Mouse (Mus musculus) ovary, postnatal 14 days (tissue): ENCODE data around the gene Tmem132d.

ENCODE experiments used
- DNase-seq: peaks from one replicate; pipeline ENCODE4 v3.0.0; 2022; ENCODE audit warnings: low spot score

The Tmem132d gene

DNA sequence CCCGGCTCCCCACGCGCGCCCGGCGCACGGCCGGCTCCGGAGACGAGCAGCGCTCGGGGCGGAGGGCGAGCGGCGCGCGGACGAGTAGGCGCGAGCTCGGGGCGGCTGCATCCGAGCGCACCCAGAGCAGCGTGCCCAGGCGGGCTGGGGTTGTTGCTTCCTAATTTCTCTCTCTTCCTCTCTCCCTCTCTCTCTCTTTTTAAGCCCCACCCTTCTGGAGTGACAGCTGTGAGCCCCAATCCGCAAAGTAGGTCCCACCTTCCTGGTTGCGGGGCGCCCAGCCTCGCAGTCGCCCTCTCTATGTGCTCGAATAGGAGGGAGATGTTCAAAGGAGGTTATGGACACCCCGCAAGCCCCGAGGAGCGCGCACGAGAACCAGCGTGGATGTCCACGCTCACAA lies at the start of gene Tmem132d:
Tmem132d (minus strand) TSS at position 162 of the 400 bp plus-strand sequence.
- no peak for DNase-seq

DNA sequence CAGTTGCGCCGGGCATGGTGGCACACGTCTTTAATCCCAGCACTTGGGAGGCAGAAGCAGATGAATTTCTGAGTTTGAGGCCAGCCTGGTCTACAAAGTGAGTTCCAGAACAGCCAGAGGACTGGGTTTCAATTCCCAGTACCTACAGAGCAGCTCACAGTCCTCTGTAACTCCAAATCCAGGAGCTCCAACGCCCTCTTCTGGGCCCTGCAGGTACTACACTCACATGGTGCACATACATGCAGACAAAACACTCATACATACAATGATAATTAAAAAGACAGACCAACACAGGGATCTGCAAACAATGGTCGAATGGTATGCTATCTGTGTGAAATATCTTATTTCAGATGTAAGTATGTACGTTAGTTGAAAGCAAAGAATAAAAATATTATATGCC lies 47.9 kb upstream of the Tmem132d start:
- DNase-seq, result no peak

DNA sequence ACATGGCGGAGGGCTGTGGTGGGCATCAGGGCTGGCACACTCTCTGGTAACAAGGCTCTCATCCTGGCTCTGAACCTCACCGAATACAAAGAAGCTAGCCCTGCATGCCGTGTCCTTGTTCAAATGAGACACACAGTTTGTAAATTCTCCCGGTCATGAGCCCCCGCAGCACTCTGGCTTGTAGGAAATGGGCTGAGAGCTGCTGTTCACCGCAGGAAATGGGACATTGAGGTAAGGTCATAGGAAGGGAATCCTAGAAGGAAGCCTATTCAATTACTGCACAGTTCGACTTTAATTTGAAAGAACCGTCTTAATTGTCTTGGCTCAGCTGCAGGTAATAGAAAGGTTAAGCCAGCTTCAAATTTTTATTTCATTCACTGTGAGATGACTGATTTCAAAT lies 42.5 kb upstream of the Tmem132d start:
- DNase-seq, result no peak

DNA sequence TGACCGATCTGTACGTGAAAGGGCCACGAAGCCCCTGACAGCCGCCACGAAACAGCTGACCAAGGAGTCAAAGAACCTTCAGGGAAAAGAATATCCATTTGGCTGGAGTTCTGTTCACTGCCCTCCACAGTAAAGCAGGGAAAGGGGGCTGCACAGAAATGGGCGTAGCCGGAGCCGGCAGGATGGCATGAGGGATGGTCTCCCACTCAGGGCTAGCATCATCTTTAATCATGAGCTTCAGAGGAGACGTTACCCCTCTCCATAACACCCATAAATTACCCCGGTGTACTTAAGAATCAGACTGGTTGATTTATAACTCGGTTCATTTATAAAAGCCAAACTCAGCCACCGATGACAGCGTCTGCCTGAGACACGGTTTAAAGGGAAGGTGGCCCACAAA lies 36.9 kb upstream of the Tmem132d start:
- no peak for DNase-seq

DNA sequence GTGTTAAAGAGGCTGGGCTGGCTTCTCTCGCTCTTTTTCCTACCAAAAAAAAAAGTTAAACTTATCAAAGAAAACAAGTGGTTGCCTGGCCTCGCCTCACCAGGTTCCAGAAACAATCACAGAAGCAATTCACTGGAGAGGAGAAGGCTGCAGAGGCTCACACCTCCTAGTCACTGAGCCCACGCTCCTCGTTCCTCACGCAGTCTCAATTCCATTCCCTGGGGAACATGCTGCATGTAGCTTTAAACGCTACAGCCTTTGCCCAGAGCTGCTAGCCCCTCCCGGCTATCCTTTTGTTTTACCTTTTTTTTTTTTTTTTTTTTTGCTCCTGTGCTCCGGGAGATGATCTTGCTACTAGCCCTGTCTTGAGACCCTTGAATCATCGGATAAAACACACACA lies 31.6 kb upstream of the Tmem132d start:
- no peak for DNase-seq

DNA sequence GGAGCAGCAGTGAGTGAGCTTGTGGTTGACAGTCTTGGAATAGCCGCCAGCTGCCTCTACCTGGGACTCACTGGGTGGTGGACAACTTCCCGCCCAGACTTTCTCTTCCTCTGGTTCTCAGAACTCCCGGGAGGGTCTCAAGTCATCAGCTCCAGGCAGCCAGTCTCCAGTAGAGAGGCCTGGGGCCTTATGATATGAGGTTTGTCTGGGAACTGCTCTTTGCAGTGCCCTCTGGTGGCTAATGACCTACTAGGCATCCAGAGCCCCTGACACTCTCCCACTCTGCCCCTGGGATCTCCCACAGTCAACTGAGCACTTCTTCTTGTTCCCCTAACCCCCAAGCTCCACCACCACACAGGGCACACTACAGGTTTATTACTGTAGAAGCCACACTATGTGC lies 27.7 kb upstream of the Tmem132d start:
- DNase-seq, result no peak

DNA sequence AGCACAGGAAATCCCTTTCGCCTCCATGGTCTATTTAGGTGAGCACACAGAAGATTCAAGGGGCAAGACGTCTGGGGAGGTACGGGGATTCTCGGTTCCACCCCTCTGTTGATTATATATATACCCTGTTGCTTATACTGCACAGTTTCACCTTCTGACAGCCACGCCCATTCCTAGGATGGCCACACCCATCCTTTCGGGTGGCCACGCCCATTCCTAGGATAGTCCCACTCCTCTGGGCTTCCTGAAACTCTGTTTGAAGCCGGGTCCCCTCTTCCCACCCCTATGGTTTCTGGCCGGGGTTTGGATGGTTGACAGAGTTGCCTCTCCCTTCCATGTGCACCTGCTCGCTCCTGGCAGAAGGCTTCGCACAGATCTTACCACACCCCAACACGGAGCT lies 22.9 kb upstream of the Tmem132d start:
- no peak for DNase-seq

DNA sequence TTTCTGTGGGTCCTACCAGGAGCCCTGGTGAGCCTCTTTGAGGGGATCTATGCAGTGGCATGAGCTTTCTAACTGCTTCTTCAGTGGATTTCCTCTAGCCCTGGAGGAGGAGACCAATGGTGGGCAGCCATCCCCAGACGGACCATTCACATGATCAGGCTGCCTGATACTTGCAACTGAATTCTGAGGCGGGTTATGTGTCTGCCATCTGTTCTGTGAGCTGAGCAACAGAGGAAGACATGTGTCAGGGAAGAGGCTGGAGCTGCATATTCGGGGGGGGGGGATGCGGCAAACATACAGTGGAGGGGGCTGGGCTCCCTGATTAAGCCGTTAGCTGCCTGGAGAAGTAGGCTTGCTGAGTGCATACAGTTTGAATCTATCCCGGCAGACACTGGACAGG lies 19.3 kb upstream of the Tmem132d start:
- DNase-seq, result no peak

DNA sequence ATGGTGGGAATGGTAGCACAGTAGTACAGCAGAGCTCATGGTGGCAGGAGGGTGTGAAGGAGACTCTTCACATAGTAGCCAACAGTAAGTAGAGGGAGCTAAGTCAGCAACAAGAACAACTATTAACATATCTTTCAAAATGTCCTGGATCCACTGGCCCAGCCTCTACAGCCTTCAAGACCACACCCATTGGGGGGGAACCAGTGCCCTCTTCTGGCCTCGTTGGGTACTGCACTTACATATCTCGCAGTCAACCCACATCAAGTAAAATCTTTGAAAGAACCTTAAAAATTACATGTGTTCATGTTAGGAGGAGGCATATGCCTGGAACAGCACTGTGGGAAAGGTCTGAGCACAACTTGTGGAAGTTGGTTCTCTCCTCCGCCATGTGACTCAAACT lies 17.9 kb upstream of the Tmem132d start:
- no peak for DNase-seq

DNA sequence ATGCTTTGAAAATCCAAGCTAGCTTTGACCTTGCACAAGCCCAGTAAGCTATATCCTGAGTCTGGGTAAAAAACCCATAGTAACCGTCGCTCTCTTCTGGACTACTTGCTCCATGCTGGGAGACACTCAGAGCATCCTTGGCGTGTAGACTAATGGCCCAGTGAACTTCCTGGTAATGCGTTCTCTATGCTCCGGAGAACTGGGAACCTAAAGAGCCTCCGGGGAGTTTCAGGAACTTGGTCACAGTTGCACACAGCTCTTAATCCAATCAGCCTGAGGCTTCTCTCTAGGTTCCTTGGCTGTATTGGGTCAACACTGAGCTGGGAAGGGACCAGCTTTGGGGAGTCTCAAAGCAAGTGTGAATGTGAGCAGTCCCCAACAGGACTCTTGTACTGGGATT lies 12.0 kb upstream of the Tmem132d start:
- no peak for DNase-seq

DNA sequence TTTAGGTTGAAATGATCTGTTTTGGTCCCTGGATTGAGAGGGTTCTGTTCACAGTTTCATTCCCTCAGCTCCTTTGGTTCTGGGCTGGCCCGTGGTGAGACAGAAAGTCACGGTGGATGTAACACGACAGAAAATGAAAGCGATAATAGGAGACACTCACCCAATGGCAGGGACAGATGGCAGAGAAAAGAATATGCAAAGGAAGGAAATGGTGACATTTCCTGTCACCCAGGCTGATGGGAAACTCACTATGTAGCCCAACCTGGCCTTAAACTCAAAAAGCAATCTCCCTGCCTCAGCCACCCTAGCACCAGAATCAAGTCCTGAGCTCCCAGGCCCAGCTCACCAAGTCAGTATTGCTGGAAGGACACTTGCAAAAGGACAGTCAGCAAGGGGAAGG lies 11.0 kb upstream of the Tmem132d start:
- DNase-seq, result no peak

DNA sequence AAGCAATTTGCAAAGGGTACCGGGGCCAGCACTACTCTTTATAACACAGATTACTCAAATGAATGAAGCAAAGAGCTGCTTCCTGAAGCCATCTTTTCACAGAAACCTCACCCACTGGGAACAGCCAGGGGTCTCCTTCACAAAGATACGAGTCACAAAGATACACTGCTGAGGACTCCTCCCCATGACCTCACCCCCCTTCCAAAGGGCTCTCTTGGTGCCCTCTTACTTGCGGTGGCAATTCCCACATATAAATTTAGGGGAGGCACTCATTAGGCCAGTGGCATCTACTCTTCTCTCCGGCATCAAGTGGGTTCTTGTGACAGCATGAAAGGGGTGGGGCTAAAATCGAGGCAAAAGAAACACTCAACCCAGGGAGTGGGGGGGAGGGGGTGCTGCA lies 8.2 kb upstream of the Tmem132d start:
- no peak for DNase-seq

DNA sequence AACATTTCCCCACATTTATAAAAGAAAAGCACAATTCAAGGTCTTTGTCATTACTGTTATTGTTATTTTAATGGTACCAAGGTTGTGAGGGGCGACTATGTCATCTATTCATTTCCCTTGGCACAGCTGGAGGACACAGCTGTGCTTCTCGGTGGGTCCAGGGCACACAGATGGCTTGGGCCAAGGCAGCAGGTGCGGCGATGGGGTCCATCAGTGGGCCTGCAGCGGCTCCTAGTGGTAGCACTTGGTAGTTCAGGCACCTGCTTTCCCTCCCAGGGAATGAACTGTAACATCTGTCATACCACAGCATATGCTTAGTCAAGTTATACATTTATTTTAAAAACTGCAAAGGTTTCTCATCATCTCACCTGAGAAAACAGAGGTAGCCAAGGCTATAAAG lies 7.0 kb upstream of the Tmem132d start:
- peak; percentile 52 for DNase-seq

DNA sequence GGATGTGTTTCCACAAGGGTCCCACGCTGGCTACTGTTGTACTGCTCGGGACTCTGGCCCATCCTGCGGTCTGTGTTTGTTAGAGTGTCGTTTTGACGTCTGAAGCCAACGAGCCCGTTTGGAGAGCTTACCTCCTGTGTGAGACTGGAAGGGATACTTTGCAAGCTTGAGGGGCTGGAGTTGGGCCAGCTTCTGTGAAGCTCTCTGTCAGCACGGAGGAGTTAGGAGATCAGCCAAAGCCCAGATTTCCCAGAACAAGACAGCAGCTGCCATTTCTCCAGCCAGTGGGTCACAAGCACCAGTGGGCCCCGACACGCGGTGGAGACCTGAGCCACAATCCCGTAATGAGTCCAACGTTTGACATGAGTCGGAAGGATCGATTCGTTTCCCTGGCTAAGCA lies 5.2 kb upstream of the Tmem132d start:
- DNase-seq, result no peak

DNA sequence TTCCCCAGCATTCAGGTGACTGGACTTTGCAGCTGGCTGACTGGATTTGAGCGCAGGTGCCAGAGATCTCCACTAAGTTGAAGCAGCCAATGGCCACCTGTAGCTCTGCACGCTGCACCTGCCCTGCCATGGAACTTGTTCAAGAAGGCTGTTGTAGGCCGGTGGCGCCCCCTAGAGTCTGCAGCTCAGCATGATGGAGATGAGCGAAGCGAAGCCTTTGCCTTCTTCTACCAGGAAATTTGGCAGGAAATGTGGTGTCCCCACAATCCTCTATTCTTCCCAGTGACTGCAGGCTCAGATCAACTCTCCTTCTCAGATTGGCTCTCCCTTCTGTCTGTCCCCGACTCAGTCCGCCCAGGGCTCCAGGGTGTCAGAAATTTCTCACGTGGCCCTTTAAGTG lies 4.0 kb upstream of the Tmem132d start:
- DNase-seq, result peak; percentile 5

DNA sequence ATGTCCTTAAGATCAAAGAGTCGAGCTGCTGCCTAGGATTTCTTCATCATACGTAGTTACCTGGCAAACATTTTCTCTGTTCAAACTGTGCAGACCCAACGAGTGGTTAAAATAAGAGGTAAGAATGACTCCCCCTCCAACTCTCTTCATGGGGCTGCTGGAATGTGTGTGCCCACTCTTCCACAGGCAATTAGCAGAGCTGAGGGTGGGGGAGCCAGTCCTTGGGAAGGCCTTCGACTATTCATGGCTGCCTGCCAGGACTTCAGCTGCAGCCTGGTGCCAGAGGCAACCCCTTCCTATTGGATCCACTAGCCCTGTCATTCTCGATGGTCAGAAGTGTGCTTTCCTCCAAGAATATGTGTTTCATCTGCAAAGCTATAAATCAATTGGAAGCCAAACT lies 2.8 kb upstream of the Tmem132d start:
- no peak for DNase-seq

DNA sequence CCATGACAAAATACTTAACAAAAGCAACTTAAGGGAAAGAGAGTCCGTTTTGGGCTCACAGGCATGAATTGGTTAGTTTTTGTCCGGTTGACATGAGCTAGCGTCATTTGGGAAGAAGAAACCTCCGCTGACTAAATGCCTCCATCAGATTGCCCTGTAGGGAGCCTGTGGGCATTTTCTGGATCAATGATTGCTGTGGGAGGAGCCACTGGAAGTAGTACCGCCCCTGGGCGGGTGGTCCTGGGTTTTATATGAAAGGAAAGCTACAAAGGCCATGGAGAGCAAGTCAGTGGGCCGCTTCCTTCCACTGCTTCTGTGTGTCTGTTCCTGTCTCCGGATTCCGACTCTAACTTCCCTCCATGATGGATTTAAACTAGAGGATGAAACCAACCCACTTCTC lies 909 bp upstream of the Tmem132d start:
- DNase-seq, result no peak

DNA sequence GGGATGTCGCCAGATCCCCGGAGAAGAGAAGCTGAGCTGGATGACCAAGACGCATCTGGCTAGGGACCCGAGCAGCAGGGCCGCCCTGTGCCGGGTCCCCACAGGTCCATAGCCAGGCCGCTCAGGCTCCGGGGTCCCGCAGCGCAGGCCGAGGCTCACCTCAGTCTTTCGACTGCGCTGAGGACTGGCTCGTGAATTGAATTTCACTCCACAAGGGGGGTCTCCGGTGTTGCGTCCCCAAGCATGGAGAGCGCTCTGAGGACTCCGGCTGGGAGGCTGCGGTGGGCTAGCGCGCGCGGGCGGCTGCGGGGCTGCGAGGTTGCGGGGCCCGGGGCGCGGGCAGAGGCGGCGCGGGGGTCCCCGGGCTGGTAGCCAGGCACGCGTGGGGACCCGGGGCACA lies 455 bp downstream of the Tmem132d start:
- DNase-seq, result no peak

DNA sequence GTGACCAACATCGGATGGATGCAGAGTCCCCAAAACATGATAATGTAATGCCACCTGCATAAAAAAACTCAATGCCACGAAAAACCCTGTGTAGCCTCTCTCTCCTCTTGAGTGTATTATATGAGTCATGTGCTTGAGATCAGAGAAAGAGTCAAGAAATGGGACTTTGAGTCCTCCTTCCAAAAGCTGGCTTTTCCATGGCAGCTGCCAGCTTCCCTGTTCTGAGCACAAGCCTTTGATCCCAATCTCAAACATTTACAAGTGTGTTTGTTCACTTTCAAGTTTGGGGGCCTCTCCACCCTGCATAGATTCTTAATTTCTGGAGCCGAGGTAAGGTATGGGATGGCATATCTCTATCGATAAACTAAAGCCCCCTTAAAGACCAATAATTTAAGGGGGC lies 8.2 kb downstream of the Tmem132d start:
- DNase-seq, result no peak

DNA sequence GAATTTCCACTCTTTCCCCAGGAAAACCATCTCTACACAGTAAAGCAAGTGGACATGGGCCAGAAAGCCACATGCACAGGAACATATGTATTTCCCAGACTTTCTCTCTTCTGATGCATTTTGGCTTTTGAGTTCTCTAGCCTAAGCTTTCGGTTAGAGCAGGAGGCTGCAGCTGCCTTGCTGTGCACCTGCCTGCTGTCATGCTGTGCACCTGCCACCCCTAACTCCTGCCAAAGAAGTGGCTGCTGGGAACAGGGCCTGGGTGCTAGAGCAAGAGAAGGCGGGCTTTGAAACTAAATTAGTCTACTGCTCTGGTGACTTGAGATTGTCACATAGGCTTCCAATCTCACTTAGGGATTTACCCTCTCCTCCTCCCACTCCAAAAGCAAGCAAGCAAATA lies 8.7 kb downstream of the Tmem132d start:
- no peak for DNase-seq

DNA sequence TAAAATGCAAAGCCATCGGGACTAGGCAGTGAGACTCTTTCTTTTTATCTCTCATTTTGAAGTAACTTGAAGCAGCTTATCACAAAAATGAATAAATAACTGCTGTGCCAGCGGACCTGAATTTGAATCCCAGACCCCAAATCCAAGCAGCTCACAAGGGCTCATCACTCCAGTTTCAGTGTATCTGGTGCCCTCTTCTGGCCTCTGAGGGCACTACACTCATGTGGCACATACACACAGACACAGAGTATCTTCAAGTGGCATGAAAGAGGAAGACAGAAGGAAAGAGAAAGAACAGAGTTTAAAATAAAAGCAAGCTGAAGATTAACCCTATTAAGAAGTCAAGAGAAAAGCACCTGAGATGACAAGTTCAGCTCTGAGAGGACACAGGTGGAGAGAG lies 10.8 kb downstream of the Tmem132d start:
- no peak for DNase-seq

DNA sequence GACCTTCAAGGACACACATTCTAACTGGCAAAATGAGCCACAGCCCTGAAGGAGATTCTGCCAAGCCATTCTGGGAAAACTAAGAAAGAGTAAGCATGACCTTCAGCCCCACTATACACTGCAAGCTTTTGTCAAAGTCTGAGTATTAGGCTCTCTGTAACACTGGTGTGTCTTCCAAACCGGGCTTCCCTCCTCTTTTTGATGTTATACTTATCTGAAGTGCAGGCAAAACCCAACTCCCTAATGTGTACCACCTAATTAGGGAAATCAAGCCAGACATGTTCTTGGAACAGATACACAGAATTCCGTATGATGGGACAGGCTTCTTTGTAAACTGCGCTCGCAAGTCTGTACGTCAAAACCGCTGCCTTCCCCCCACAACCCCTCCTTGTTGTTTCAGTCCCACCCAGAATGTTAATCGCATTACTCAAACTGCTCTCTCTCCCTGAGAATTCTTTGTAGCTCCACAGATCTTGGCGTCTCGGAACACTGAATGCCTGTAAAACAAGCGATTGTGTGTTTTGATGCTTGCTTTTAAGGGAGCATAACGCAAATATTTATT lies 14.6 kb downstream of the Tmem132d start:
- no peak for DNase-seq

DNA sequence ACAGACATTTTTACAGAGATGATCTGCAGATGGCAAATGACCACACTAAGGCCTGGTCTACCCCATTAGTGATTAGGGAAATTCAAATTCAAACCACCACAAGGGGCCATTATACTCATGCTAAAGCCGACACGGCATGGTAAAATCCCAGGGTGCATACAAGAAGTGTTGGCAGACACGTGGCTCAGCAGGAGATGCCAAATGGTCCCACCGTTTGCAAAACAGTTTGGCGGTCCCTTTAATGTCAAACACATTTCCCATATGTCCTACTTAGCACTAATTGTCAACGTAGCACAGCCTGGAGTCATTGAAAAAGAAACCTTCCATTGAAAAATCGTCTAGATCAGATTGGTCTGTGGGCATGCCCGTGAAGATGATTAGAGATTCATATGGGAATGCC lies 18.8 kb downstream of the Tmem132d start:
- no peak for DNase-seq

DNA sequence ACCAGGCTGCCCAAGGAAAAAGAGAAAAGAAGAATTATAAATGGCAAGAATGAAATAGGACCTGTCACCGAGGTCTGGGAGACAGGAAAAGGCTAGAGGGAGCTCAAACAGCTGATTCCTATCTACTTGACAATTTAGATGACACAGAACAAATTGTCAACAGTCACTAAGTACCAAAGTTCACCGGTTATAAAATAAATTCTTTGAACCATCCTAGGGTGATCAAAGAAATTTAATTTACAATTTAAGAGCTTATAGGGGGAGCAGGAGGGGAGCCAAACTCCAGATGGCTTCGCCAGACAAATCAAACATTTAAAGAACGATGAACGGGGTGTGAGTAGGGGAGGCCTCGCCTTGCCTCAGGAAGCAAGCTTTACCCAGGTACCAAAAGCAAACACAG lies 20.6 kb downstream of the Tmem132d start:
- DNase-seq, result no peak

DNA sequence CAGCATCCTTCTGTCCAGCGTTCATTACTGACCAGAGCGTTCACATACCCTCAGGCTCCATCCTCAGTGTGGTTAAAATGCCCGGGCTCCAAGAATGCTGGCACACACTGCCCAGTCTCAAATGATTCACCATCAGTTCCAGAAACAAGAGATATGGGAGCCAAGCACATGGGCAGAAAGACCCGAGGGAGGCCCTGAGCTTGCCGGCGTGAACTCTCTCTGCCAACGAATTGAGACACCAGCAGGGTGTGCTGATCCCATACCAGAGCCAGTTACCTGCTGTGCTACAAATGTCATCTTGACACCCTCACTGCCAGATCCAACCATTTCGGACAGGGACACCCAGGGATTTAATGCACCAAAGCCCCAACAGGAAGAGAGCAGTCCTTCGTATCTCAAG lies 25.3 kb downstream of the Tmem132d start:
- no peak for DNase-seq
